Mouse (Mus musculus): ENCODE data around the gene 1700001C19Rik.

GRCm38 (mm10) chr17:47458310-47458709, 21.1 kb upstream of the 1700001C19Rik start:
- TF ChIP-seq POLR2A (IDR thresholded peaks at IDR 0.05; ENCODE audit: low read depth, low read length) (no peak), E2F4 (IDR thresholded peaks at IDR 0.05; ENCODE audit: insufficient replicate concordance, low read depth, low read length) (no peak), MAFK (IDR thresholded peaks at IDR 0.05; ENCODE audit: insufficient replicate concordance, low read length) (no peak), ETS1 (conservative IDR thresholded peaks at IDR 0.05; ENCODE audit: low read depth, low read length) (no peak), ELF1 (IDR thresholded peaks at IDR 0.05; ENCODE audit: low read depth, low read length) (no peak), CTCF (conservative IDR thresholded peaks at IDR 0.05 in 1 of 2, IDR thresholded peaks at IDR 0.05 in 1 of 2; ENCODE audit: low read depth in 2 of 2, low read length in 2 of 2) (no peak), USF1 (IDR thresholded peaks at IDR 0.05; ENCODE audit: low read depth, low read length) (no peak), EP300 (IDR thresholded peaks at IDR 0.05; ENCODE audit: low read length) (no peak), MEF2A (IDR thresholded peaks at IDR 0.05; ENCODE audit: borderline replicate concordance, low read depth, low read length) (no peak), ZMIZ1 (IDR thresholded peaks at IDR 0.05; ENCODE audit: low read depth, low read length) (no peak), NRF1 (IDR thresholded peaks at IDR 0.05; ENCODE audit: low read depth, low read length) (no peak), MAX (IDR thresholded peaks at IDR 0.05; ENCODE audit: low read length) (no peak)
